Mouse (Mus musculus) MEL (cell line): ENCODE data around the gene Syt6. TPM values are rescaled to one million over a fixed set of nuclear protein-coding genes. Genes with fewer than 3 reads are reported as not detected.

Experiments
- DNase-seq: peaks from one replicate; pipeline ENCODE4 v3.0.0; 2011; ENCODE audit warnings: low read depth, low spot score
- H3K27ac ChIP-seq: 2 replicates; pipeline ENCODE4 v1.5.1; 2012; ENCODE audit warnings: low read depth, mild to moderate bottlenecking, control low read depth, low read length, moderate library complexity; ENCODE audit not compliant: control insufficient read depth
- H3K27me3 ChIP-seq, 2 experiments: fragments of 150-350 bp in 1 of 2; sonication (generic) in 1 of 2; 2 replicates each; pipeline ENCODE4 v1.6.1; 2012; ENCODE audit warnings: low read length in 2 of 2, mild to moderate bottlenecking in 2 of 2, improper control_type of control experiment in 1 of 2, moderate library complexity in 1 of 2; ENCODE audit not compliant: insufficient read depth in 2 of 2, control insufficient read depth in 1 of 2
- H3K36me3 ChIP-seq, 2 experiments: 2 replicates each; pipeline ENCODE4 v1.6.1; 2012 to 2014; ENCODE audit warnings: low read length in 2 of 2, improper control_type of control experiment in 1 of 2, inconsistent platforms in 1 of 2, mild to moderate bottlenecking in 1 of 2; ENCODE audit not compliant: insufficient read depth in 2 of 2, control insufficient read depth in 1 of 2
- H3K4me1 ChIP-seq, 2 experiments: fragments of 150-350 bp in 1 of 2; sonication (generic) in 1 of 2; 2 replicates each; pipeline ENCODE4 v1.6.1; 2012; ENCODE audit warnings: low read length in 2 of 2, improper control_type of control experiment in 1 of 2, mild to moderate bottlenecking in 1 of 2; ENCODE audit not compliant: insufficient read depth in 2 of 2, control insufficient read depth in 1 of 2
- H3K4me3 ChIP-seq, 2 experiments: fragments of 150-350 bp in 1 of 2; sonication (generic) in 1 of 2; 2 replicates each; pipeline ENCODE4 v1.5.1; 2012; ENCODE audit warnings: low read depth in 2 of 2, low read length in 2 of 2, mild to moderate bottlenecking in 2 of 2, moderate library complexity in 2 of 2, control low read depth in 1 of 2, improper control_type of control experiment in 1 of 2; ENCODE audit not compliant: control insufficient read depth in 1 of 2, insufficient read depth in 1 of 2
- H3K79me2 ChIP-seq: 2 replicates; pipeline ENCODE4 v1.6.1; 2012; ENCODE audit warnings: mild to moderate bottlenecking, low read length, moderate library complexity; ENCODE audit not compliant: control insufficient read depth, poor library complexity, insufficient read depth
- H3K9ac ChIP-seq: 2 replicates; pipeline ENCODE4 v1.6.1; 2012; ENCODE audit warnings: low read depth, mild to moderate bottlenecking, control low read depth, low read length, moderate library complexity; ENCODE audit not compliant: control insufficient read depth, poor library complexity, severe bottlenecking
- H3K9me3 ChIP-seq: fragments of 150-350 bp; sonication (generic); replicated peaks from 2 replicates; pipeline ENCODE4 v1.6.1; 2012; ENCODE audit warnings: mild to moderate bottlenecking, low read length, improper control_type of control experiment, moderate library complexity; ENCODE audit not compliant: insufficient read depth
- CHD1 ChIP-seq: IDR thresholded peaks from 2 replicates; pipeline ENCODE4 v1.6.1; 2012; ENCODE audit warnings: low read depth, mild to moderate bottlenecking, inconsistent platforms, low read length, improper control_type of control experiment
- E2F4 ChIP-seq: IDR thresholded peaks from 2 replicates; pipeline ENCODE4 v1.6.1; 2011; ENCODE audit warnings: low read depth, low read length, improper control_type of control experiment, borderline replicate concordance
- EP300 ChIP-seq, 2 experiments: IDR thresholded peaks; 2 replicates each; pipeline ENCODE4 v1.6.1; 2011; ENCODE audit warnings: improper control_type of control experiment in 2 of 2, low read length in 2 of 2, low read depth in 1 of 2, mild to moderate bottlenecking in 1 of 2
- KAT2A ChIP-seq: conservative IDR thresholded peaks from 2 replicates; pipeline ENCODE4 v1.6.1; 2012; ENCODE audit warnings: low read depth, low read length, improper control_type of control experiment, inconsistent platforms
- MAZ ChIP-seq: IDR thresholded peaks from 2 replicates; pipeline ENCODE4 v1.6.1; 2012; ENCODE audit warnings: low read depth, mild to moderate bottlenecking, inconsistent platforms, low read length, improper control_type of control experiment
- NELFE ChIP-seq: IDR thresholded peaks from 2 replicates; pipeline ENCODE4 v1.6.1; 2011; ENCODE audit warnings: low read depth, low read length, improper control_type of control experiment
- POLR2A ChIP-seq, 2 experiments: IDR thresholded peaks; 2 replicates each; pipeline ENCODE4 v1.6.1; 2011 to 2012; ENCODE audit warnings: low read length in 2 of 2, mild to moderate bottlenecking in 2 of 2, control low read depth in 1 of 2, improper control_type of control experiment in 1 of 2, low read depth in 1 of 2, moderate library complexity in 1 of 2; ENCODE audit not compliant: control insufficient read depth in 1 of 2, insufficient read depth in 1 of 2, poor library complexity in 1 of 2
- POLR2AphosphoS2 ChIP-seq: IDR thresholded peaks from 2 replicates; pipeline ENCODE4 v1.6.1; 2011; ENCODE audit warnings: low read length, improper control_type of control experiment
- POLR2AphosphoS5 ChIP-seq: IDR thresholded peaks from 2 replicates; pipeline ENCODE4 v1.6.1; 2012; ENCODE audit warnings: low read depth, borderline replicate concordance, mild to moderate bottlenecking, inconsistent platforms, low read length, moderate library complexity, mixed read lengths
- RAD21 ChIP-seq: IDR thresholded peaks from 2 replicates; pipeline ENCODE4 v1.6.1; 2011; ENCODE audit warnings: mild to moderate bottlenecking, low read depth, low read length, improper control_type of control experiment
- RCOR1 ChIP-seq: IDR thresholded peaks from 2 replicates; pipeline ENCODE4 v1.6.1; 2012; ENCODE audit warnings: low read depth, mild to moderate bottlenecking, inconsistent platforms, low read length, improper control_type of control experiment
- SIN3A ChIP-seq: IDR thresholded peaks from 2 replicates; pipeline ENCODE4 v1.6.1; 2012; ENCODE audit warnings: low read length, improper control_type of control experiment, inconsistent platforms
- TAL1 ChIP-seq: IDR thresholded peaks from 2 replicates; pipeline ENCODE4 v1.6.1; 2012; ENCODE audit warnings: mild to moderate bottlenecking, inconsistent platforms, low read length, moderate library complexity, mixed read lengths
- TBP ChIP-seq: IDR thresholded peaks from 2 replicates; pipeline ENCODE4 v1.8.0; 2011; ENCODE audit warnings: low read depth, low read length, improper control_type of control experiment
- TCF12 ChIP-seq: IDR thresholded peaks from 2 replicates; pipeline ENCODE4 v1.6.1; 2014; ENCODE audit warnings: low read depth, mild to moderate bottlenecking, inconsistent platforms, low read length, improper control_type of control experiment, moderate library complexity
- UBTF ChIP-seq: IDR thresholded peaks from 2 replicates; pipeline ENCODE4 v1.6.1; 2012; ENCODE audit warnings: low read depth, mild to moderate bottlenecking, inconsistent platforms, low read length, improper control_type of control experiment, moderate library complexity, borderline replicate concordance; ENCODE audit not compliant: insufficient read depth
- USF1 ChIP-seq: IDR thresholded peaks from 2 replicates; pipeline ENCODE4 v1.6.1; 2014; ENCODE audit warnings: low read depth, mild to moderate bottlenecking, inconsistent platforms, low read length, improper control_type of control experiment, moderate library complexity
- USF2 ChIP-seq, 2 experiments: IDR thresholded peaks; 2 replicates each; pipeline ENCODE4 v1.6.1; 2011 to 2012; ENCODE audit warnings: improper control_type of control experiment in 2 of 2, low read length in 2 of 2, borderline replicate concordance in 1 of 2, inconsistent platforms in 1 of 2, low read depth in 1 of 2, mild to moderate bottlenecking in 1 of 2; ENCODE audit not compliant: insufficient read depth in 1 of 2
- ZC3H11A ChIP-seq: IDR thresholded peaks from 2 replicates; pipeline ENCODE4 v1.6.1; 2012; ENCODE audit warnings: low read depth, mild to moderate bottlenecking, inconsistent platforms, low read length, improper control_type of control experiment
- ZMIZ1 ChIP-seq: IDR thresholded peaks from 2 replicates; pipeline ENCODE4 v1.6.1; 2012; ENCODE audit warnings: low read depth, mild to moderate bottlenecking, inconsistent platforms, low read length, improper control_type of control experiment, moderate library complexity
- polyA plus RNA-seq, 2 experiments: library from polyadenylated mRNA; stranded (reverse) in 1 of 2; unstranded in 1 of 2; fragments of >175 nt in 1 of 2; fragments of >200 nt in 1 of 2; gene quantifications; 2 replicates each; pipeline versions ENCODE4 v1.2.1 to v1.2.4; 2012; ENCODE audit warnings: low replicate concordance in 2 of 2, low read depth in 1 of 2; ENCODE audit not compliant: insufficient read length in 2 of 2, insufficient read depth in 1 of 2, missing spikeins in 1 of 2
- total RNA-seq: library from RNA; depleted of rRNA; stranded (reverse); fragments of 300-350 nt; gene quantifications from 2 replicates; pipeline ENCODE4 v1.2.3, GENCODE M21; 2012

Syt6 gene
- total and polyA plus RNA-seq, 3 experiments = 0.04 TPM; not detected in 2

GRCm38 (mm10) chr3:103660012-103660411, 85.0 kb downstream of the Syt6 start:
- Histone ChIP-seq H3K9me3 (no peaks in the 10 kb centered on the region), H3K4me1 (no peaks in the 10 kb centered on the region), H3K27me3 (no peaks in the 10 kb centered on the region; a peak in 1 of 4 replicates), H3K27ac (no peak overlapping the region), H3K36me3 (no peaks in the 10 kb centered on the region), H3K4me3 (no peak overlapping the region), H3K79me2 (no peaks in the 10 kb centered on the region), H3K9ac (no peak overlapping the region)
- DNase-seq = no peak
- TF ChIP-seq UBTF (no peak), USF1 (no peak), USF2 (IDR thresholded peaks at IDR 0.05; ENCODE audit: borderline replicate concordance in 1 of 2, insufficient read depth in 1 of 2, low read depth in 1 of 2, low read length in 2 of 2) (no peak), RAD21 (no peak), E2F4 (no peak), ZMIZ1 (no peak), CHD1 (no peak), POLR2AphosphoS2 (no peak), TCF12 (no peak), TAL1 (no peak), RCOR1 (no peak), POLR2AphosphoS5 (no peak)

GRCm38 (mm10) chr3:103661714-103662113, 86.7 kb downstream of the Syt6 start:
- no peaks in the 10 kb centered on the region for H3K4me1 ChIP-seq
- H3K79me2 ChIP-seq = no peaks in the 10 kb centered on the region
- no peaks in the 10 kb centered on the region; a peak in 1 of 4 replicates for H3K27me3 ChIP-seq
- no peak for TF ChIP-seq POLR2A (IDR thresholded peaks at IDR 0.05; ENCODE audit: control insufficient read depth in 1 of 2, insufficient read depth in 1 of 2, low read depth in 1 of 2, low read length in 2 of 2, poor library complexity in 1 of 2)
- TF ChIP-seq TAL1 = no peak
- no peak for TF ChIP-seq SIN3A
- no peak for TF ChIP-seq ZC3H11A
- TF ChIP-seq KAT2A = no peak
- TF ChIP-seq MAZ = no peak
- no peak for TF ChIP-seq TBP
- no peak for TF ChIP-seq NELFE
- no peak for TF ChIP-seq EP300 (IDR thresholded peaks at IDR 0.05; ENCODE audit: low read depth in 1 of 2, low read length in 2 of 2)
- H3K9me3 ChIP-seq = no peaks in the 10 kb centered on the region
- no peak overlapping the region for H3K4me3 ChIP-seq
- DNase-seq = no peak
- H3K27ac ChIP-seq = no peak overlapping the region
- H3K36me3 ChIP-seq = no peaks in the 10 kb centered on the region
- H3K9ac ChIP-seq = no peak overlapping the region
